Mouse (Mus musculus) layer of hippocampus, postnatal 10 days (tissue): ENCODE data around the gene Tm9sf3. TPM values are rescaled to one million over a fixed set of nuclear protein-coding genes. Genes with fewer than 3 reads are reported as not detected.

Experiments used
- DNase-seq, 2 experiments: peaks; one replicate each; pipeline ENCODE4 v3.0.0; 2021; ENCODE audit warnings: low spot score in 2 of 2
- total RNA-seq, 2 experiments: library from RNA; stranded (reverse); gene quantifications; 2 replicates each; pipeline ENCODE4 v1.2.3; 2021

Gene Tm9sf3
- total RNA-seq, 2 experiments from 2014 or later = 138 TPM

GRCm38 (mm10) chr19:41262712-41263629, 826 bp downstream of the Tm9sf3 start:
- DNase-seq = peak; percentile 68 to 71

GRCm38 (mm10) chr19:41260736-41261135, 3.1 kb downstream of the Tm9sf3 start:
- no peak for DNase-seq

- DNase-seq = no peak
Observed at GRCm38 (mm10) chr19:41259256-41259655, 4.5 kb downstream of the Tm9sf3 start.

- peak; percentile 32 to 40 for DNase-seq
Observed at GRCm38 (mm10) chr19:41258707-41259106, 5.1 kb downstream of the Tm9sf3 start.

- no peak for DNase-seq
Observed at GRCm38 (mm10) chr19:41254584-41254983, 9.2 kb downstream of the Tm9sf3 start.

- DNase-seq = no peak
Observed at GRCm38 (mm10) chr19:41248968-41249367, 14.8 kb downstream of the Tm9sf3 start.

GRCm38 (mm10) chr19:41248271-41248670, 15.5 kb downstream of the Tm9sf3 start:
- no peak for DNase-seq

- no peak for DNase-seq
Observed at GRCm38 (mm10) chr19:41246271-41246670, 17.5 kb downstream of the Tm9sf3 start.

GRCm38 (mm10) chr19:41244581-41244980, 19.2 kb downstream of the Tm9sf3 start:
- peak; percentile 54 to 63 for DNase-seq

- no peak for DNase-seq
Observed at GRCm38 (mm10) chr19:41241997-41242396, 21.8 kb downstream of the Tm9sf3 start.

GRCm38 (mm10) chr19:41233698-41234097, 30.1 kb downstream of the Tm9sf3 start:
- no peak for DNase-seq

- no peak for DNase-seq
Observed at GRCm38 (mm10) chr19:41208326-41208725, 55.5 kb downstream of the Tm9sf3 start.

GRCm38 (mm10) chr19:41206811-41207344, 56.9 kb downstream of the Tm9sf3 start, which contains the start of gene Tll2:
Tll2 (minus strand) TSS chr19:41206835.
- no peak for DNase-seq

GRCm38 (mm10) chr19:41206041-41206810, 57.6 kb downstream of the Tm9sf3 start:
- DNase-seq = no peak

GRCm38 (mm10) chr19:41204159-41205081, 59.4 kb downstream of the Tm9sf3 start:
- no peak for DNase-seq

- peak; percentile 54 to 62 for DNase-seq
Observed at GRCm38 (mm10) chr19:41197606-41198005, 66.2 kb downstream of the Tm9sf3 start.

GRCm38 (mm10) chr19:41193379-41193778, 70.4 kb downstream of the Tm9sf3 start:
- DNase-seq = no peak

- DNase-seq = no peak
Observed at GRCm38 (mm10) chr19:41192953-41193352, 70.8 kb downstream of the Tm9sf3 start.

- DNase-seq = no peak
Observed at GRCm38 (mm10) chr19:41191724-41192123, 72.1 kb downstream of the Tm9sf3 start.

GRCm38 (mm10) chr19:41190876-41191434, 72.8 kb downstream of the Tm9sf3 start:
- no peak for DNase-seq
